Mouse (Mus musculus) liver, embryonic 14.5 days (tissue): ENCODE data around the gene Cys1. TPM values are rescaled to one million over a fixed set of nuclear protein-coding genes. Genes with fewer than 3 reads are reported as not detected.

Source experiments
- ATAC-seq: fragments of 200-750 bp; cut with Nextera tagmentation; 2 replicates; pipeline ENCODE4 v1.8.0; 2017; ENCODE audit warnings: moderate number of reproducible peaks, mild to moderate bottlenecking, moderate library complexity; ENCODE audit not compliant: insufficient read depth
- DNase-seq, 3 experiments: peaks; one replicate each; pipeline ENCODE4 v3.0.0-alpha.2; 2012 to 2013; ENCODE audit warnings: low read depth in 3 of 3, low spot score in 3 of 3
- H3K27ac ChIP-seq: fragments of 300-500 bp; sonication (generic); 2 replicates; pipeline ENCODE4 v1.5.1; 2014; ENCODE audit warnings: moderate library complexity, mild to moderate bottlenecking, control low read depth, inconsistent platforms
- H3K27me3 ChIP-seq: fragments of 300-500 bp; sonication (generic); 2 replicates; pipeline ENCODE4 v1.6.1; 2014; ENCODE audit warnings: mild to moderate bottlenecking, low read length, moderate library complexity; ENCODE audit not compliant: control insufficient read depth, insufficient read depth
- H3K36me3 ChIP-seq: fragments of 300-500 bp; sonication (generic); replicated peaks from 2 replicates; pipeline ENCODE4 v1.6.1; 2014; ENCODE audit warnings: low read depth; ENCODE audit not compliant: control insufficient read depth, insufficient read depth
- H3K4me1 ChIP-seq, 2 experiments: fragments of 200-500 bp in 1 of 2; fragments of 300-500 bp in 1 of 2; sonication (generic) in 1 of 2; replicated peaks; 2 replicates each; pipeline ENCODE4 v1.6.1; 2012 to 2014; ENCODE audit warnings: antibody characterized with exemption in 1 of 2, inconsistent platforms in 1 of 2, low read length in 1 of 2; ENCODE audit not compliant: control insufficient read depth in 2 of 2, insufficient read depth in 2 of 2
- H3K4me2 ChIP-seq: fragments of 300-500 bp; sonication (generic); 2 replicates; pipeline ENCODE4 v1.6.1; 2014; ENCODE audit warnings: low read depth, mild to moderate bottlenecking, control low read depth, moderate library complexity
- H3K4me3 ChIP-seq, 2 experiments: fragments of 200-500 bp in 1 of 2; fragments of 300-500 bp in 1 of 2; sonication (generic) in 1 of 2; 2 replicates each; pipeline ENCODE4 v1.5.1; 2012 to 2014; ENCODE audit warnings: low read depth in 2 of 2, low read length in 2 of 2, mild to moderate bottlenecking in 2 of 2, control low read depth in 1 of 2, inconsistent platforms in 1 of 2, moderate library complexity in 1 of 2; ENCODE audit not compliant: insufficient read depth in 1 of 2
- H3K9ac ChIP-seq: fragments of 300-500 bp; sonication (generic); replicated peaks from 2 replicates; pipeline ENCODE4 v1.6.1; 2014; ENCODE audit warnings: mild to moderate bottlenecking, control low read depth, moderate library complexity
- H3K9me3 ChIP-seq: fragments of 300-500 bp; sonication (generic); 2 replicates; pipeline ENCODE4 v1.6.1; 2016; ENCODE audit warnings: low read length, mixed read lengths; ENCODE audit not compliant: control insufficient read depth
- CTCF ChIP-seq: IDR thresholded peaks from 2 replicates; pipeline ENCODE4 v1.5.1; 2016; ENCODE audit warnings: antibody characterized with exemption, low read depth, control low read depth
- EP300 ChIP-seq: IDR thresholded peaks from 2 replicates; pipeline ENCODE4 v1.6.1; 2016; ENCODE audit warnings: antibody characterized with exemption, low read depth
- WGBS: fragments of 180-500 bp; shearing (Covaris S2); extraction: QIAGEN DNeasy Blood & Tissue Kit; methylation state at CpG from one replicate; pipeline ENCODE4 v1.1.7; 2014; ENCODE audit not compliant: insufficient replicate concordance; 5-methylcytosine and 5-hydroxymethylcytosine counted together
- polyA plus RNA-seq, 2 experiments: library from polyadenylated mRNA; depleted of rRNA in 1 of 2; stranded (reverse) in 1 of 2; unstranded in 1 of 2; fragments of >200 nt; fragmentation: Nextera tagmentation in 1 of 2; extraction: Ambion mirVana in 1 of 2; gene quantifications; 2 replicates each; pipeline versions ENCODE4 v1.2.1 to v1.2.3; 2012 to 2014

The Cys1 gene
- 0.74 and 1.2 TPM in 2 replicates for polyA plus RNA-seq (2012; rRNA removed)
- 0.28 and 0.40 TPM in 2 replicates for polyA plus RNA-seq (2014; fragmentation: Nextera tagmentation; extraction: Ambion mirVana)

GRCm38 (mm10) chr12:24681286-24682023 is at the start of gene Cys1:
Gene Cys1, minus strand, starts transcription at chr12:24681813.
- no peak for DNase-seq
- H3K4me1 ChIP-seq: peaks cover 0 to 9% of the 10 kb centered on the region in 2 experiments; a peak in 2 of 4 replicates
- no peaks in the 10 kb centered on the region for H3K9me3 ChIP-seq
- no peak within 1 kb of the TSS for H3K9ac ChIP-seq
- no peak; the same call in 1 of the 2 replicates for ATAC-seq
- H3K27ac ChIP-seq: no peak within 1 kb of the TSS
- H3K27me3 ChIP-seq: peaks cover 49% of the 10 kb centered on the region
- no peaks in the 10 kb centered on the region for H3K36me3 ChIP-seq
- peak within 1 kb of the TSS; percentile 29 to 40 for H3K4me3 ChIP-seq
- peak within 1 kb of the TSS; percentile 30 for H3K4me2 ChIP-seq
- no peak for TF ChIP-seq EP300
- no peak for TF ChIP-seq CTCF
- WGBS: 4% methylated on average over 20 of the region's 20 CpGs

- Histone ChIP-seq H3K4me1 (peaks cover 0 to 6% of the 10 kb centered on the region in 2 experiments; a peak in 2 of 4 replicates), H3K36me3 (no peaks in the 10 kb centered on the region), H3K9ac (no peak overlapping the region), H3K4me3 (no peak overlapping the region), H3K27ac (no peak overlapping the region), H3K9me3 (no peaks in the 10 kb centered on the region), H3K27me3 (no peaks in the 10 kb centered on the region), H3K4me2 (no peak overlapping the region)
- no peak for TF ChIP-seq CTCF
- TF ChIP-seq EP300: no peak
- WGBS: 29% methylated on average over 2 of the region's 2 CpGs
- ATAC-seq: peak; percentile 26; the same call in 1 of the 2 replicates
- no peak for DNase-seq
These were observed 42.8 kb upstream of the Cys1 start for GRCm38 (mm10) chr12:24724369-24724768.

GRCm38 (mm10) chr12:24723859-24724258 is 42.2 kb upstream of the Cys1 start:
- H3K27ac ChIP-seq: no peak overlapping the region
- ATAC-seq: no peak

GRCm38 (mm10) chr12:24723434-24723833 is 41.8 kb upstream of the Cys1 start:
- Histone ChIP-seq H3K9ac (no peak overlapping the region), H3K36me3 (no peaks in the 10 kb centered on the region), H3K9me3 (no peaks in the 10 kb centered on the region), H3K27ac (no peak overlapping the region), H3K4me2 (no peak overlapping the region), H3K4me1 (peaks cover 0 to 6% of the 10 kb centered on the region in 2 experiments; a peak in 2 of 4 replicates), H3K4me3 (no peak overlapping the region), H3K27me3 (no peaks in the 10 kb centered on the region)
- whole genome bisulfite sequencing: 37% methylated on average over 2 of the region's 2 CpGs
- DNase-seq (no peak), ATAC-seq (no peak)
- TF ChIP-seq EP300 (no peak), CTCF (no peak)

More at GRCm38 (mm10) chr12:24723859-24724258, 42.2 kb upstream of the Cys1 start:
- DNase-seq: no peak
- TF ChIP-seq CTCF: no peak
- TF ChIP-seq EP300: no peak
- Histone ChIP-seq H3K9me3 (no peaks in the 10 kb centered on the region), H3K36me3 (no peaks in the 10 kb centered on the region), H3K4me2 (no peak overlapping the region), H3K4me3 (no peak overlapping the region), H3K9ac (no peak overlapping the region), H3K27me3 (no peaks in the 10 kb centered on the region), H3K4me1 (peaks cover 0 to 6% of the 10 kb centered on the region in 2 experiments; a peak in 2 of 4 replicates)
- 50% methylated on average over 4 of the region's 4 CpGs for WGBS

- 0 out of 2 replicates have a peak, but pooled peaks have one; percentile 9 for ATAC-seq
- Histone ChIP-seq H3K27me3 (no peaks in the 10 kb centered on the region), H3K4me1 (peaks cover 31 to 35% of the 10 kb centered on the region in 2 experiments), H3K9me3 (no peaks in the 10 kb centered on the region), H3K36me3 (peaks cover 32% of the 10 kb centered on the region), H3K4me2 (no peak overlapping the region), H3K4me3 (no peak overlapping the region), H3K27ac (no peak overlapping the region; the same call in 1 of the 2 replicates), H3K9ac (no peak overlapping the region)
- no peak for DNase-seq
- TF ChIP-seq EP300: no peak
- peak; percentile 96 for TF ChIP-seq CTCF
- 43% methylated on average over 4 of the region's 4 CpGs for WGBS
These were observed 35.2 kb upstream of the Cys1 start for GRCm38 (mm10) chr12:24716721-24717301.
